Mouse (Mus musculus): ENCODE measurements around the gene Ppm1h. TPM values are rescaled to one million over a fixed set of nuclear protein-coding genes. Genes with fewer than 3 reads are reported as not detected.

Ppm1h gene
- total and polyA plus RNA-seq, 3 experiments = 6.9 to 14.9 TPM; not detected in 1

GRCm38 (mm10) chr10:122887528-122888183 is 209.1 kb downstream of the Ppm1h start:
- H3K79me2 ChIP-seq (ENCODE audit: control insufficient read depth, insufficient read depth, low read length, poor library complexity) = no peaks in the 10 kb centered on the region
- no peak overlapping the region for H3K27ac ChIP-seq (ENCODE audit: control insufficient read depth, low read depth, low read length)
- H3K4me3 ChIP-seq (ENCODE audit: control insufficient read depth in 1 of 2, insufficient read depth in 1 of 2, low read depth in 2 of 2, low read length in 2 of 2) = no peak overlapping the region
- TF ChIP-seq BHLHE40 (IDR thresholded peaks at IDR 0.05; ENCODE audit: borderline replicate concordance, low read depth, low read length) (no peak), ZNF384 (IDR thresholded peaks at IDR 0.05; ENCODE audit: low read depth, low read length) (no peak), GABPA (IDR thresholded peaks at IDR 0.05; ENCODE audit: low read depth, low read length) (no peak), KAT2A (conservative IDR thresholded peaks at IDR 0.05; ENCODE audit: low read depth, low read length) (no peak), HCFC1 (IDR thresholded peaks at IDR 0.05; ENCODE audit: low read depth, low read length) (no peak), USF2 (IDR thresholded peaks at IDR 0.05; ENCODE audit: borderline replicate concordance in 1 of 2, insufficient read depth in 1 of 2, low read depth in 1 of 2, low read length in 2 of 2) (no peak), NRF1 (IDR thresholded peaks at IDR 0.05; ENCODE audit: insufficient read depth, low read depth, low read length, poor library complexity, severe bottlenecking) (no peak), GATA1 (IDR thresholded peaks at IDR 0.05; ENCODE audit: low read depth, low read length) (no peak), JUND (IDR thresholded peaks at IDR 0.05; ENCODE audit: low read depth, low read length) (no peak), EP300 (IDR thresholded peaks at IDR 0.05; ENCODE audit: low read depth in 1 of 2, low read length in 2 of 2) (no peak), POLR2AphosphoS5 (IDR thresholded peaks at IDR 0.05; ENCODE audit: borderline replicate concordance, low read depth, low read length) (no peak), ELF1 (IDR thresholded peaks at IDR 0.05; ENCODE audit: low read depth, low read length) (no peak), ETS1 (IDR thresholded peaks at IDR 0.05; ENCODE audit: low read depth, low read length) (no peak), SMC3 (IDR thresholded peaks at IDR 0.05; ENCODE audit: low read depth, low read length) (no peak), MAFK (IDR thresholded peaks at IDR 0.05; ENCODE audit: borderline replicate concordance, low read depth, low read length) (no peak)
- H3K36me3 ChIP-seq (ENCODE audit: control insufficient read depth in 1 of 2, insufficient read depth in 2 of 2, low read length in 2 of 2) = no peaks in the 10 kb centered on the region; a peak in 1 of 4 replicates
- no peak overlapping the region for H3K9ac ChIP-seq (ENCODE audit: control insufficient read depth, low read depth, low read length, poor library complexity, severe bottlenecking)
- H3K27me3 ChIP-seq (ENCODE audit: control insufficient read depth in 1 of 2, insufficient read depth in 2 of 2, low read length in 2 of 2) = no peaks in the 10 kb centered on the region
- H3K9me3 ChIP-seq (replicated peaks; ENCODE audit: insufficient read depth, low read length) = no peaks in the 10 kb centered on the region
- H3K4me1 ChIP-seq (ENCODE audit: control insufficient read depth in 1 of 2, insufficient read depth in 2 of 2, low read length in 2 of 2) = peaks cover 0 to 5% of the 10 kb centered on the region in 2 experiments; a peak in 2 of 4 replicates
- no peak for DNase-seq (ENCODE audit: low read depth, low spot score)

DNA sequence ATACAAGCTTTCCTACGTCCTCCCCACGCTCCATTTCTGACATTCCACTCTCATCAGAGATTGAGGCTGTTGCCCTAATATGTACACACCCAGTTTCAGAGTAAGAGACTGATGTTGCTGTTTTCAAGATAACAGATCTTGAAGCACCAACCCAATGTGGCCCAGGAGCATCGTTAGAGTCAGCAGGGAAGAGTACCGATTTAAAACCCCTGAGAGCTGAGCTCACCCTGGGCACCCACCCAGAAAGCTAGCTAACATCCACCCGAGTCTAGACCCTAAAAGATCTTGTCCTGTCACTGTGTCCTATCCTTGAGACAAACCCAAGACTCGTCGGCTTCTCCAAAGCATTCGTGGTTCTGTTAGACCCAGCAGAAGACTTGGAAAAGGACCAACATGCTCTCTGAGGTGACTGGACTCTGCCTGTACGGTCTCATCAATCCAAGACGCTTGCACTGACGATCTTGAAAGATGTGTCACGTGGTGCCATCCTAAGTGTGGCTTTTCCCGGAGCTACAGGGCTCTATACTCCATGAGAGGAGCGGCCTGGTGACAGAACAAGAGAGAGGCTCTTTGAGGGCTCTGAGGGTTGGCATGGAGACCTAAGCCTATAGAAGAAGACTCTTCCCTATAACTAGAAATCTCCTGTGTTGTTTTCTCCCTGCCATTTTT is 212.3 kb downstream of the Ppm1h start:
- Histone ChIP-seq H3K79me2 (ENCODE audit: control insufficient read depth, insufficient read depth, low read length, poor library complexity) (no peaks in the 10 kb centered on the region), H3K9ac (ENCODE audit: control insufficient read depth, low read depth, low read length, poor library complexity, severe bottlenecking) (no peak overlapping the region), H3K9me3 (replicated peaks; ENCODE audit: insufficient read depth, low read length) (no peaks in the 10 kb centered on the region), H3K4me1 (ENCODE audit: control insufficient read depth in 1 of 2, insufficient read depth in 2 of 2, low read length in 2 of 2) (peaks cover 0 to 5% of the 10 kb centered on the region in 2 experiments; a peak in 2 of 4 replicates), H3K36me3 (ENCODE audit: control insufficient read depth in 1 of 2, insufficient read depth in 2 of 2, low read length in 2 of 2) (no peaks in the 10 kb centered on the region; a peak in 1 of 4 replicates), H3K27me3 (ENCODE audit: control insufficient read depth in 1 of 2, insufficient read depth in 2 of 2, low read length in 2 of 2) (no peaks in the 10 kb centered on the region), H3K27ac (ENCODE audit: control insufficient read depth, low read depth, low read length) (no peak overlapping the region), H3K4me3 (ENCODE audit: control insufficient read depth in 1 of 2, insufficient read depth in 1 of 2, low read depth in 2 of 2, low read length in 2 of 2) (no peak overlapping the region)
- no peak for TF ChIP-seq TAL1 (IDR thresholded peaks at IDR 0.05; ENCODE audit: low read length)
- TF ChIP-seq NELFE (IDR thresholded peaks at IDR 0.05; ENCODE audit: low read depth, low read length) = no peak
- TF ChIP-seq MEF2A (IDR thresholded peaks at IDR 0.05; ENCODE audit: extremely low read depth, insufficient replicate concordance, low read depth, low read length, poor library complexity, severe bottlenecking) = no peak
- no peak for TF ChIP-seq POLR2AphosphoS5 (IDR thresholded peaks at IDR 0.05; ENCODE audit: borderline replicate concordance, low read depth, low read length)
- no peak for TF ChIP-seq ZKSCAN1 (IDR thresholded peaks at IDR 0.05; ENCODE audit: low read depth, low read length)
- no peak for TF ChIP-seq POLR2A (IDR thresholded peaks at IDR 0.05; ENCODE audit: control insufficient read depth in 1 of 2, insufficient read depth in 1 of 2, low read depth in 1 of 2, low read length in 2 of 2, poor library complexity in 1 of 2)
- TF ChIP-seq HCFC1 (IDR thresholded peaks at IDR 0.05; ENCODE audit: low read depth, low read length) = no peak
- TF ChIP-seq USF2 (IDR thresholded peaks at IDR 0.05; ENCODE audit: borderline replicate concordance in 1 of 2, insufficient read depth in 1 of 2, low read depth in 1 of 2, low read length in 2 of 2) = no peak
- no peak for TF ChIP-seq MAZ (IDR thresholded peaks at IDR 0.05; ENCODE audit: low read depth, low read length)
- no peak for TF ChIP-seq ZMIZ1 (IDR thresholded peaks at IDR 0.05; ENCODE audit: low read depth, low read length)
- no peak for TF ChIP-seq SIN3A (IDR thresholded peaks at IDR 0.05; ENCODE audit: low read length)
- TF ChIP-seq ELF1 (IDR thresholded peaks at IDR 0.05; ENCODE audit: low read depth, low read length) = no peak
- no peak for TF ChIP-seq POLR2AphosphoS2 (IDR thresholded peaks at IDR 0.05; ENCODE audit: low read length)
- no peak for TF ChIP-seq GABPA (IDR thresholded peaks at IDR 0.05; ENCODE audit: low read depth, low read length)
- no peak for TF ChIP-seq TCF12 (IDR thresholded peaks at IDR 0.05; ENCODE audit: low read depth, low read length)
- no peak for DNase-seq (ENCODE audit: low read depth, low spot score)
